Mouse (Mus musculus) forebrain, embryonic 11.5 days (tissue): ENCODE results near the gene Baiap2. TPM values are rescaled to one million over a fixed set of nuclear protein-coding genes. Genes with fewer than 3 reads are reported as not detected.

Source experiments
- ATAC-seq: fragments of 200-750 bp; cut with Nextera tagmentation; replicated peaks from 2 replicates; pipeline ENCODE4 v1.8.0; 2017; ENCODE audit warnings: moderate TSS enrichment; ENCODE audit not compliant: low FRiP score
- DNase-seq: peaks from one replicate; pipeline ENCODE4 v3.0.0-alpha.2; 2017; ENCODE audit warnings: low spot score
- H3K27ac ChIP-seq: fragments of 300-500 bp; sonication (generic); 2 replicates; pipeline ENCODE4 v1.5.1; 2014; ENCODE audit warnings: low read depth, low read length
- H3K27me3 ChIP-seq: fragments of 300-500 bp; sonication (generic); 2 replicates; pipeline ENCODE4 v1.6.1; 2014; ENCODE audit warnings: mild to moderate bottlenecking, low read length, mixed read lengths; ENCODE audit not compliant: control insufficient read depth, insufficient read depth
- H3K36me3 ChIP-seq: fragments of 300-500 bp; sonication (generic); 2 replicates; pipeline ENCODE4 v1.6.1; 2014; ENCODE audit warnings: mild to moderate bottlenecking, low read length, moderate library complexity, mixed read lengths; ENCODE audit not compliant: control insufficient read depth, insufficient read depth
- H3K4me1 ChIP-seq: fragments of 300-500 bp; sonication (generic); replicated peaks from 2 replicates; pipeline ENCODE4 v1.6.1; 2014; ENCODE audit warnings: low read length, mixed read lengths; ENCODE audit not compliant: control insufficient read depth, insufficient read depth
- H3K4me2 ChIP-seq: fragments of 300-500 bp; sonication (generic); 2 replicates; pipeline ENCODE4 v1.6.1; 2014; ENCODE audit warnings: low read depth, mild to moderate bottlenecking, low read length, moderate library complexity, mixed read lengths; ENCODE audit not compliant: severe bottlenecking
- H3K4me3 ChIP-seq: fragments of 300-500 bp; sonication (generic); 2 replicates; pipeline ENCODE4 v1.5.1; 2014; ENCODE audit warnings: low read depth, low read length
- H3K9ac ChIP-seq: fragments of 300-500 bp; sonication (generic); 2 replicates; pipeline ENCODE4 v1.6.1; 2014; ENCODE audit warnings: low read length
- H3K9me3 ChIP-seq: fragments of 300-500 bp; sonication (generic); 2 replicates; pipeline ENCODE4 v1.6.1; 2016; ENCODE audit warnings: low read length, mixed read lengths; ENCODE audit not compliant: control insufficient read depth
- WGBS: fragments of 180-500 bp; shearing (Covaris S2); extraction: QIAGEN DNeasy Blood & Tissue Kit; methylation state at CpG from one replicate; pipeline ENCODE4 v1.1.7; 2014; 5-methylcytosine and 5-hydroxymethylcytosine counted together
- polyA plus RNA-seq: library from polyadenylated mRNA; unstranded; fragments of >200 nt; fragmentation: Nextera tagmentation; extraction: Ambion mirVana; gene quantifications from 2 replicates; pipeline ENCODE4 v1.2.1, GENCODE M21; 2014

Gene Baiap2
- polyA plus RNA-seq, 1 experiment from 2014 or later = 10.4 TPM

GRCm38 (mm10) chr11:120047531-120048251 lies 105.1 kb downstream of the Baiap2 start:
- Histone ChIP-seq H3K27ac (no peak overlapping the region), H3K4me3 (peak overlapping the region; percentile 64), H3K36me3 (no peaks in the 10 kb centered on the region), H3K4me2 (peak overlapping the region; percentile 97), H3K27me3 (peaks cover 14% of the 10 kb centered on the region), H3K4me1 (peaks cover 18% of the 10 kb centered on the region), H3K9me3 (no peaks in the 10 kb centered on the region), H3K9ac (peak overlapping the region; percentile 87)
- 7% methylated on average over 23 of the region's 23 CpGs for WGBS
- ATAC-seq = peak; percentile 49; the same call in 1 of the 2 replicates
- DNase-seq = no peak

GRCm38 (mm10) chr11:120048252-120048556 lies 105.6 kb downstream of the Baiap2 start:
- Histone ChIP-seq H3K4me2 (peak overlapping the region; percentile 97), H3K9me3 (no peaks in the 10 kb centered on the region), H3K4me1 (peaks cover 18% of the 10 kb centered on the region), H3K36me3 (no peaks in the 10 kb centered on the region), H3K27ac (no peak overlapping the region), H3K4me3 (peak overlapping the region; percentile 64), H3K27me3 (peaks cover 14% of the 10 kb centered on the region), H3K9ac (peak overlapping the region; percentile 29)
- ATAC-seq (0 out of 2 replicates have a peak, but pooled peaks have one; percentile 19), DNase-seq (peak; percentile 76)
- whole genome bisulfite sequencing = 1% methylated on average over 23 of the region's 23 CpGs

- 84% methylated on average over 8 of the region's 8 CpGs for WGBS
- Histone ChIP-seq H3K4me1 (peaks cover 18% of the 10 kb centered on the region), H3K4me2 (no peak overlapping the region)
Measured at GRCm38 (mm10) chr11:120049067-120049466, 106.5 kb downstream of the Baiap2 start.

GRCm38 (mm10) chr11:120051124-120051811 lies 108.7 kb downstream of the Baiap2 start:
- no peak overlapping the region for H3K4me2 ChIP-seq
- WGBS = 47% methylated on average over 14 of the region's 14 CpGs
- no peaks in the 10 kb centered on the region for H3K9me3 ChIP-seq
- DNase-seq (no peak), ATAC-seq (no peak)
- H3K36me3 ChIP-seq = no peaks in the 10 kb centered on the region
- no peak overlapping the region for H3K9ac ChIP-seq
- no peak overlapping the region for H3K27ac ChIP-seq
- H3K27me3 ChIP-seq = peaks cover 14% of the 10 kb centered on the region
- peaks cover 12% of the 10 kb centered on the region for H3K4me1 ChIP-seq
- no peak overlapping the region for H3K4me3 ChIP-seq

More at GRCm38 (mm10) chr11:120049067-120049466, 106.5 kb downstream of the Baiap2 start:
- no peak for ATAC-seq
- no peak overlapping the region for H3K9ac ChIP-seq
- H3K27ac ChIP-seq = no peak overlapping the region
- H3K4me3 ChIP-seq = no peak overlapping the region
- H3K36me3 ChIP-seq = no peaks in the 10 kb centered on the region
- no peaks in the 10 kb centered on the region for H3K9me3 ChIP-seq
- peaks cover 14% of the 10 kb centered on the region for H3K27me3 ChIP-seq
- DNase-seq = no peak

- no peak for ATAC-seq
- H3K27ac ChIP-seq = no peak overlapping the region
- no peaks in the 10 kb centered on the region for H3K36me3 ChIP-seq
- H3K4me2 ChIP-seq = no peak overlapping the region
- no peak overlapping the region for H3K4me3 ChIP-seq
- peaks cover 8% of the 10 kb centered on the region; the same call in 1 of the 2 replicates for H3K4me1 ChIP-seq
- DNase-seq = no peak
- no peaks in the 10 kb centered on the region for H3K9me3 ChIP-seq
- H3K9ac ChIP-seq = no peak overlapping the region
- peaks cover 14% of the 10 kb centered on the region for H3K27me3 ChIP-seq
- WGBS = 82% methylated on average over 9 of the region's 9 CpGs
Measured at GRCm38 (mm10) chr11:120052274-120052673, 109.7 kb downstream of the Baiap2 start.

GRCm38 (mm10) chr11:120053846-120054245 lies 111.3 kb downstream of the Baiap2 start:
- H3K4me3 ChIP-seq = no peak overlapping the region
- ATAC-seq (no peak), DNase-seq (no peak)
- H3K4me1 ChIP-seq = 0 out of 2 replicates have a peak, but pooled peaks cover 1% of the 10 kb centered on the region
- H3K36me3 ChIP-seq = no peaks in the 10 kb centered on the region
- no peaks in the 10 kb centered on the region for H3K9me3 ChIP-seq
- H3K9ac ChIP-seq = no peak overlapping the region
- WGBS = 87% methylated on average over 4 of the region's 4 CpGs
- H3K4me2 ChIP-seq = no peak overlapping the region
- peaks cover 4% of the 10 kb centered on the region for H3K27me3 ChIP-seq
- H3K27ac ChIP-seq = no peak overlapping the region

GRCm38 (mm10) chr11:120055953-120056732 lies 113.6 kb downstream of the Baiap2 start:
- Histone ChIP-seq H3K27ac (no peak overlapping the region), H3K4me2 (no peak overlapping the region), H3K27me3 (no peaks in the 10 kb centered on the region), H3K4me1 (no peaks in the 10 kb centered on the region), H3K9me3 (no peaks in the 10 kb centered on the region), H3K4me3 (no peak overlapping the region), H3K9ac (no peak overlapping the region), H3K36me3 (no peaks in the 10 kb centered on the region)
- ATAC-seq (no peak), DNase-seq (no peak)
- WGBS = 85% methylated on average over 12 of the region's 12 CpGs
